Mouse (Mus musculus) limb, embryonic 15.5 days (tissue): ENCODE results near the gene Kcnip3. TPM values are rescaled to one million over a fixed set of nuclear protein-coding genes. Genes with fewer than 3 reads are reported as not detected.

Experiments used
- ATAC-seq: fragments of 200-750 bp; cut with Nextera tagmentation; 2 replicates; pipeline ENCODE4 v1.8.0; 2017; ENCODE audit warnings: low read depth, moderate TSS enrichment; ENCODE audit not compliant: insufficient number of reproducible peaks, low FRiP score, low TSS enrichment
- H3K27ac ChIP-seq: fragments of 300-500 bp; sonication (generic); 2 replicates; pipeline ENCODE4 v1.5.1; 2015; ENCODE audit warnings: moderate library complexity, mild to moderate bottlenecking, inconsistent platforms
- H3K27me3 ChIP-seq: fragments of 300-500 bp; sonication (generic); 2 replicates; pipeline ENCODE4 v1.6.1; 2015; ENCODE audit warnings: inconsistent platforms
- H3K36me3 ChIP-seq: fragments of 300-500 bp; sonication (generic); 2 replicates; pipeline ENCODE4 v1.6.1; 2015; ENCODE audit warnings: inconsistent platforms
- H3K4me1 ChIP-seq: fragments of 300-500 bp; sonication (generic); 2 replicates; pipeline ENCODE4 v1.6.1; 2015; ENCODE audit warnings: inconsistent platforms
- H3K4me2 ChIP-seq: fragments of 300-500 bp; sonication (generic); 2 replicates; pipeline ENCODE4 v1.6.1; 2015; ENCODE audit warnings: mild to moderate bottlenecking, inconsistent platforms
- H3K4me3 ChIP-seq: fragments of 300-500 bp; sonication (generic); 2 replicates; pipeline ENCODE4 v1.5.1; 2015; ENCODE audit warnings: mild to moderate bottlenecking, inconsistent platforms
- H3K9ac ChIP-seq: fragments of 300-500 bp; sonication (generic); 2 replicates; pipeline ENCODE4 v1.6.1; 2015; ENCODE audit warnings: inconsistent platforms
- H3K9me3 ChIP-seq: fragments of 300-500 bp; sonication (generic); 2 replicates; pipeline ENCODE4 v1.6.1; 2016; ENCODE audit warnings: inconsistent platforms
- whole genome bisulfite sequencing: fragments of 180-500 bp; shearing (Covaris S2); methylation state at CpG from one replicate; pipeline ENCODE4 v1.1.7; 2015; 5-methylcytosine and 5-hydroxymethylcytosine counted together
- polyA plus RNA-seq: library from polyadenylated mRNA; unstranded; fragments of >200 nt; fragmentation: Nextera tagmentation; extraction: Ambion mirVana; gene quantifications from 2 replicates; pipeline ENCODE4 v1.2.1, GENCODE M21; 2015

Kcnip3 gene
- polyA plus RNA-seq, 1 experiment from 2014 or later, result 1.1 TPM

DNA sequence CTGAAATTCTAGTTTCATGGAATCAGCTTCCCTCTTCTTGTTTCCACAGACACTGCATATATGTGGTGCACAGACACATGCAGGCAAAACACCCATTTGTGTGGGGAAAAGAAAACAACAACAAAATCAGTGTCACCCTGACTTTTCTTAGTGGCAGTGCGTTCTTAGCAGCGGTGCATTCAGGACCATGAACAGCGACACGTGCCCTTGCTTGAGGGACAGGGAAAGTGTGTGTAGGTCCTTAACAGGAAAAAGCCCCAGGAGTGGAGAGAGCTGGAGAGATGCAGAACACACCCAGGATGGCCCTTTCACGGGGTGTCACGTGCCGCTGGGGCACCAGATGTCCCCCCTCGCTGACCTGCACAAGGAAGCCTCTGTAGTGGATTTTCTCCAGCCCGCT is 10.5 kb upstream of the Kcnip3 start:
- no peaks in the 10 kb centered on the region for H3K9me3 ChIP-seq
- no peak overlapping the region for H3K9ac ChIP-seq
- no peak overlapping the region for H3K4me2 ChIP-seq
- H3K4me3 ChIP-seq, result no peak overlapping the region
- ATAC-seq, result no peak
- H3K27me3 ChIP-seq, result peaks cover 3% of the 10 kb centered on the region; the same call in 1 of the 2 replicates
- no peaks in the 10 kb centered on the region for H3K36me3 ChIP-seq
- H3K4me1 ChIP-seq, result no peaks in the 10 kb centered on the region
- no peak overlapping the region for H3K27ac ChIP-seq
- 9% methylated on average over 9 of the region's 9 CpGs for WGBS

DNA sequence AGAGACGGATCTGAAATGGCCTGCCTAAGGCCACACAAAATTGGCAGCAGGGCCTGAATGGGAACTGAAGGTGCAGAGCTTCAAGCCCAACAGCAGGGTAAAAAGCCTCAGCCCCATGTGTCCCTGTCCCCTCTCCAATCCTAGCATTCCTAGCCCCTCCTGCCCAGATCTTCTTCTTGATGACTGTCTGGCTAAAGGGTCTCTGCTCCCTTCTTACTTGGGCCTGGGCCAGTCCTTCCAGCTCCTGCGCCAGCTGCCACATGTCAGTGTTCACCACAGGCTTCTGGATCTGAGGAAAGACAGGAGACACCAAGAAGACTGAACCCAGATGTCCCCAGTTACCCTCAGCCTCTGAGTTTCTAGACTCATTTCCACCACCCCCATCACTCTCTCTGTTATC is 9.7 kb upstream of the Kcnip3 start:
- no peaks in the 10 kb centered on the region for H3K9me3 ChIP-seq

DNA sequence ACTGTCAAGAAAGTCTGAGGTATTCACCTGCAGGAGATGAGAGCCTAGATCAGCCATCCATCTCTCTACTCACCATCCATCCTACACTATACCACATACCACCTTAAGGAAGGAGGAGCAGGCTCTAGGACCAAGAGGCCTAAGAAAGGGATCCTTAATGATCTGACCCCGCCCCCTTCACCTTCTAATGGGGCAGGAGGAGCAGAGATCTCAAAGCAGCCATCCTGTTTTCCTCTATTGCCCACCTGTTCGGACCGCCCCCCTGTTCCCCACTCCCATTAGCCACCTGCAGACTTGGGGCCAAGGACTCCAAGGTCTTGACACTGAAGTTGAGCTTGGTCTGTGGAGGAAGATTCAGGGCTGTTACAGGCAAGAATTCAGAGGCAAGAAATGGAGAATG is 8.5 kb upstream of the Kcnip3 start:
- no peak overlapping the region for H3K27ac ChIP-seq
- no peak overlapping the region for H3K4me3 ChIP-seq
- no peak overlapping the region for H3K4me2 ChIP-seq
- ATAC-seq, result no peak
- H3K36me3 ChIP-seq, result no peaks in the 10 kb centered on the region
- 69% methylated on average over 3 of the region's 3 CpGs for WGBS
- H3K9me3 ChIP-seq, result no peaks in the 10 kb centered on the region
- H3K4me1 ChIP-seq, result no peaks in the 10 kb centered on the region
- H3K27me3 ChIP-seq, result no peaks in the 10 kb centered on the region; the same call in 1 of the 2 replicates
- H3K9ac ChIP-seq, result no peak overlapping the region

More for the DNA sequence above, 9.7 kb upstream of the Kcnip3 start:
- no peaks in the 10 kb centered on the region for H3K4me1 ChIP-seq
- H3K4me3 ChIP-seq, result no peak overlapping the region
- ATAC-seq, result no peak
- no peak overlapping the region for H3K4me2 ChIP-seq
- H3K27ac ChIP-seq, result no peak overlapping the region
- H3K9ac ChIP-seq, result no peak overlapping the region
- 85% methylated on average over 2 of the region's 2 CpGs for WGBS
- no peaks in the 10 kb centered on the region; the same call in 1 of the 2 replicates for H3K27me3 ChIP-seq
- H3K36me3 ChIP-seq, result no peaks in the 10 kb centered on the region

DNA sequence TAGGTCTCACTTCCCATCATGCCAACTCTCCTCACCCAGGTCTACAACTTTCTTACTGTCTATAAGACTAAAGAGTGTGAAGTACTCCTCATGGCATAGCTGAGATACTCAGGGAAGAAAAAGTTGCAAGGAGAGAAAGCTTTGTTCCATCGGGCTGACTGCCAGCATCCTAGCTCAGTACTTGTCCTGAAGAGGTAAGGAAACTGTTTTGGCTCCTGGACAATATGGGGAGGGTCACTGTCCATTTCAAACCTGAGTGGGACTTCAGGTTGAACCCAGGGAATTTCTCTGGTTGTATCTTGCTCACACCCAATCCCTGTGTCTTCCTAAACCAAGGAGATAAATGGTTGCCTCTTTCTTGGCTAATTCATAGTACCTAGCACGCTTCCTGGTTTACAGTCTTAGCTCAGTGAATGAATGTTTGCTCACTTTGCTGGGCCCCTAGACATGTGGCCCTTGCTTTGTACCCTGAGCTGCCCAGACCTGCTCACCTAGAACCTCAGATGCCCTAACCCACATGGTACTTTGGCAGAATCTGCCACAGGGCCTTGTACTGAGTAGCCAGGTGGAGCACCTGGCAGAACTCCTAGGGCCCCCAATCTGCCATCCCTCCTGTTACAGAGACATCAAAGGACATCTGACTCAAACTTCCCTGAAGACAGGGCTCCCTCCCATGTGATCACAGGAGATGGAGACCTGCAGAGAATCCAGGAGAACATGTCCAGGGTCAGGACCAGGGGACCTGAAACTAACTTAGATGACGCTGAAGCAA is 3.3 kb upstream of the Kcnip3 start:
- Histone ChIP-seq H3K4me1 (peaks cover 22% of the 10 kb centered on the region), H3K9ac (no peak overlapping the region), H3K4me3 (no peak overlapping the region), H3K27me3 (no peaks in the 10 kb centered on the region), H3K36me3 (no peaks in the 10 kb centered on the region), H3K9me3 (no peaks in the 10 kb centered on the region), H3K27ac (no peak overlapping the region), H3K4me2 (no peak overlapping the region)
- WGBS, result 82% methylated on average over 3 of the region's 3 CpGs
- ATAC-seq, result no peak

DNA sequence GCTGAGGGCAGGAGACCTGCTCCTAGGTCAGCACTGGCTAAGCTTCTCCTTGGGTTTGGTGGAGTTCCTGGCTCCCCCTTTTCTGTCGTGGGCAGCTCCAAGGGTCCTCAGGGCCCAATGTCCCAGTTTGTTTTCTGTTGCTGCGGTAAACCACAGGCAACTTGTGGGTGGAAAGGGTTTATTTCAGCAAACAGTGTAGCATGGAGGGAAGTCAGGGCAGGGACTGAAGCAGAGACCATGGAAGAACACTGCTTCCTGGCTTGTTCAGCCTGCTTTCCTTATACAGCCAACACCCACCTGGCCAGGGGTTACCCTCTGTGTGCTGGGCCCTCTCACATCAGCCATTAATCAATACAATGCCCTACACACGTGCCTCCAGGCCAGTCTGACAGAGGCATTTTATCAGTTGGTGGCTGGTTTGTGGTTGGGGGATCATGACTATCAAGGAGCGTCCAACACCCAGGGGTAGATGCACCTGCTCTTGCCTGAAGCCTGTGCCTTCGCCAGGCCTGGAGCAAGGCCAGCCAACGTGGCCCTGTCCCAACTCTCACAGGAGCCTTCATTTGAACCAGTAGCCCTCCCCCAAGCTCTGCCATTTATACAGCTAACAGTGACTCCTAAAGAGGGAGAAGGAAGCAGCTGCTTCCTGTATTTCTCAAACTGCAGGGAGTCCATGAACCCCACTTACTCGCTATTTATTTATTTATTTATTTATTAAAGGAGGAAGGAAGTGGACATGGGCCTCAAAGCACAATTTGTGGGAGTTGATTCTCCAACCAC is 2.2 kb upstream of the Kcnip3 start:
- ATAC-seq, result no peak
- 55% methylated on average over 7 of the region's 7 CpGs for WGBS
- Histone ChIP-seq H3K27me3 (no peaks in the 10 kb centered on the region), H3K4me3 (no peak overlapping the region), H3K4me1 (peaks cover 22% of the 10 kb centered on the region), H3K27ac (no peak overlapping the region), H3K4me2 (no peak overlapping the region), H3K9me3 (no peaks in the 10 kb centered on the region), H3K9ac (no peak overlapping the region), H3K36me3 (no peaks in the 10 kb centered on the region)

DNA sequence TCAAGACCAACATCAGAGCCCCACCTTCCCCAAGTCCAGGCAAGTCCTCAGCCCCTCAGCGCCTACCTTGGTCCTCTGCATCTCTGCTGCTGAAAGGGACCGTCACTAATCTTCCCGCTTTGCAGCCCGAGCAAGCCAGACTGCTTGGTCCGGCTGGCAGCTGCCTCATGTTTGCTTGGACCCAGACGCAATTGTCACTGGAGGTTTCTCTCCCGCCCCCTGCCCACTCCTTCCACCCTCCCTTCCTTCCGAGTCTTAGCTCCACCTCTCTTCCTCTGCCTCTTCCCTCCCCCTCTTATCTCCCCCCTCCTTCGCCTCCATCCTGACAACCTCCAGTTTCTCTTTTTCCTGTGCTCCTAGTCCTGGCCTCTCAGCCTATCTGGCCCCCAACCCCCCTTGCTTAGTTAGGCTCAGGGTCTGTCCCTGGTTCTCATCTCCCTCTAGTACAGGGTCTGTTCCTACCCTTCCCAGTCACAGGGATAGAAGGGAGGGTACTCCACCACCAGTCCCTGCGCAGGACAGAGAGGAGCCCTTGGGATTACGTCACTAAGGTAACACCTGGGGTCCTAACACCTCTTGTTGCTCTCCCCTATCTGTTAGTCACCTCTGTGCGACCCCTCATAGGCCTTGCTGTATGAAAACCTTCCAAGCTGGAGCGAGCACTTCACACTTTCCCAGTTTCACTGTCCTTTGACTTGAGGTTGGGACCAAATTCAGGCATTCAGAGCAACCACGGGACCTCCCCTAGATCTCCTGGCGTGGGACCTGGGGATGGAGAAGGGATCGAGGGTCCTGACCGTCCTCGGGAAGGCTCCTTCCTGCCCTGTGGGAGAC is 505 bp downstream of the Kcnip3 start:
- Histone ChIP-seq H3K36me3 (no peaks in the 10 kb centered on the region), H3K27ac (no peak overlapping the region), H3K27me3 (no peaks in the 10 kb centered on the region), H3K9ac (no peak overlapping the region), H3K4me1 (peaks cover 22% of the 10 kb centered on the region), H3K4me3 (peak overlapping the region; percentile 23), H3K9me3 (no peaks in the 10 kb centered on the region), H3K4me2 (peak overlapping the region; percentile 46)
- WGBS, result under 1% methylated on average over 18 of the region's 18 CpGs
- ATAC-seq, result no peak

DNA sequence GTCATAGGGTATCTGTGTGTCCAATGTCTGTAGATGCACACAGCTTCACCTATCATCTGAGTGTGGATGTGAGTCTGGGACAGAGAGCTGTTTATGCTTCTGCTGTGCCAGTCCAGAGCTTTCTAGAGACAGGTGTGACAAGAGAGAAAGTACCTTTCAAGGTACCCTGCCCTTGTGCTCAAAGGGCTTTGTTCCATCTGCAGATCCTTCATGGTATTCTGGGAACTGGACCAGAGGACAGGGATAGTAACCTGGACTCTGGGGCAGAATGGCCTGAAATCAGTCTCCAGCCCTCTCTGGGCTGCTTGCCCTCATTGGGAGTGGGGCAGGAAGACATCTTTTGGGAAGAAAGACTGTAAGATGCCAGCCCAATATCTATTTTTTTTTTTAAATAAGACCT is 1.8 kb downstream of the Kcnip3 start:
- H3K27me3 ChIP-seq, result no peaks in the 10 kb centered on the region
- no peaks in the 10 kb centered on the region for H3K36me3 ChIP-seq
- no peak overlapping the region for H3K4me2 ChIP-seq
- H3K4me3 ChIP-seq, result no peak overlapping the region
- H3K9ac ChIP-seq, result no peak overlapping the region
- H3K9me3 ChIP-seq, result no peaks in the 10 kb centered on the region
- H3K27ac ChIP-seq, result no peak overlapping the region
- H3K4me1 ChIP-seq, result peaks cover 22% of the 10 kb centered on the region
- no peak for ATAC-seq

DNA sequence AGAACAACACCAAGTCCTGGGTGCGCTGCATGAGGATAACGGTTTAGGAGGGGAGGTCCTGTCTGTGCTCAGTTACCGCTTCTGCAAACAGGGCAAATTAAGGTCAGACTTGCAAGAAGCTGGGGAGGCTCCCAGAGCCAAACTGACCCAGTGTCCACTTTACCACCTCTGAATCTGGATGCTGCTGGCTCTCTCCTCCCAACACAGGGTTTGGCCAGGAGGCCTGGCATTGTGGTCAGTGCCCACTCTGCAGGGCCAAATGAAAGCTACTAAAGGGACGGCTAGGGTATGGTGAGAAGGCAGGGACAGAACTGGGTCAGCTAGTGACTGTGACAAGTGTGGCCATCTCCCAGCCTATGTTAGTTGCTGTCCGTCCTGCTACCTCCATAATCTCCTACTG is 2.6 kb downstream of the Kcnip3 start:
- no peaks in the 10 kb centered on the region for H3K27me3 ChIP-seq
- H3K36me3 ChIP-seq, result no peaks in the 10 kb centered on the region
- peaks cover 22% of the 10 kb centered on the region for H3K4me1 ChIP-seq
- no peak overlapping the region for H3K4me2 ChIP-seq
- 78% methylated on average over 5 of the region's 5 CpGs for WGBS
- no peak overlapping the region for H3K27ac ChIP-seq
- no peak for ATAC-seq
- no peak overlapping the region for H3K4me3 ChIP-seq
- no peaks in the 10 kb centered on the region for H3K9me3 ChIP-seq
- no peak overlapping the region for H3K9ac ChIP-seq

DNA sequence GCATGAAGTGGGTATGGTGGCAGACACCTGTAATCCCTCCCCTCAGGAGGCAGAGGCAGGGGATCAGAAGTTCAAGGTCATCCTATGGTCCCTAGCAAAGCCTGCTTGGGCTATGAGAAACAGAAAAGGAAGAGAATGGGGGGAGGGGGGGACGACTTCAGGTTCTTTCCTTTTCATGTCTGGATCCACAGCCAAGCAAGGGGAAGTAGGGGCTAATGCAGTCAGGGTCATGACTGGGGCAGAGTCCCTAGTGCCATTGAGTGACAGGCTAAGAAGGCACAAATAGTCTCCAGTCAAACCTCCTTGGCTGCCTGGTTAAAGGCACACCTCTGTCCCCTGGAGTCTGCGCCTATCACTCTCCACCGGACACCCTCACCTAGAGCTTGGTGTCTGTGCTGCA is 3.1 kb downstream of the Kcnip3 start:
- ATAC-seq, result no peak
- H3K4me2 ChIP-seq, result no peak overlapping the region
- no peak overlapping the region for H3K9ac ChIP-seq
- no peak overlapping the region for H3K4me3 ChIP-seq
- no peaks in the 10 kb centered on the region for H3K36me3 ChIP-seq
- WGBS, result 67% methylated on average over 3 of the region's 3 CpGs
- H3K27me3 ChIP-seq, result no peaks in the 10 kb centered on the region
- no peaks in the 10 kb centered on the region for H3K9me3 ChIP-seq
- H3K27ac ChIP-seq, result no peak overlapping the region
- peaks cover 22% of the 10 kb centered on the region for H3K4me1 ChIP-seq

DNA sequence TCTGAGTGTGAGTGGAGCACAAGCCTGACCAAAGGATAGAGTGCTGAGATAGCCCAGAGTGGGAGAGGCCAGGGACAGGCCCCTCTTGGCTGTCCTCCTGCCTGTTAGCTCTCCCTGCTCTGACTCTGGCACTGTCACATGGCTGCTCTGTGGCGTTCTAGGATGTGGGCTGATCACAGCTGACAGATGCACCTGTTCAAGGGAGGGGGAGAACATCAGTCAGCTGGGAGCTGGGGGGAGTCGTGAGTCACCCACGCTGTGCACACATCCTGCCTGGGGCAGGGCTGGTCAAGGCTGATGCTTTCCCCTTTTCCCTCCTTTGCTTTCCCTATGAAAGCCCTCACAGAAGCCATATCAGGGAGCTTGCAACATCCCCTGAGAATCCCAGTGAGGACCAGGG is 3.6 kb downstream of the Kcnip3 start:
- 25% methylated on average over 3 of the region's 3 CpGs for WGBS
- Histone ChIP-seq H3K9me3 (no peaks in the 10 kb centered on the region), H3K27ac (no peak overlapping the region), H3K4me2 (no peak overlapping the region), H3K27me3 (no peaks in the 10 kb centered on the region), H3K36me3 (no peaks in the 10 kb centered on the region), H3K4me3 (no peak overlapping the region), H3K9ac (no peak overlapping the region), H3K4me1 (peaks cover 22% of the 10 kb centered on the region)
- ATAC-seq, result no peak

DNA sequence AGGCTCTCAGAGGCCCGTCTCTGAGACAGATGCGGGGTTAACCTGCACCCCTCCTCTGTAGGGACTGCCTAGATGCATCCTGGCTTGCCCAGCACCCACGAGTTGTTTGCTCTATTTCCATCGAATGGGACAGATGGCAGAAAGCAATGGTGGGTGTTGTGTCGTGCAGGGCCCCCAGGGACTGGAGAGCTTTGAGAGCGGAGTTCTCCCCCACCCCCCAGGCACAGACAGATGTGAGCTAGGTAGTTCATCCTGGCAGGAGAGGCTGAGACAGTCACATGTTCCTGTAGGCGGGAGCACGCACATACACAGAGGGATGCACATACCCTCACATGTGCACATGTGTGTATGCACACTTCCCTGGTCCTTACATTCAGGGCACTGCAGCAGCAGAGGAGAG is 4.8 kb downstream of the Kcnip3 start:
- Histone ChIP-seq H3K4me2 (no peak overlapping the region), H3K4me1 (peaks cover 15% of the 10 kb centered on the region), H3K27ac (no peak overlapping the region), H3K9ac (no peak overlapping the region), H3K4me3 (no peak overlapping the region), H3K36me3 (no peaks in the 10 kb centered on the region), H3K27me3 (no peaks in the 10 kb centered on the region), H3K9me3 (no peaks in the 10 kb centered on the region)
- WGBS, result 66% methylated on average over 8 of the region's 8 CpGs
- ATAC-seq, result no peak
